Mouse (Mus musculus) erythroblast, adult 5-6 weeks (primary cell): ENCODE data around the gene Pigyl. TPM values are rescaled to one million over a fixed set of nuclear protein-coding genes. Genes with fewer than 3 reads are reported as not detected.

Experiments
- ATAC-seq: replicated peaks from 2 replicates; pipeline ENCODE4 v1.8.0; 2016; ENCODE audit warnings: moderate number of reproducible peaks, mild to moderate bottlenecking, moderate TSS enrichment, inconsistent platforms; ENCODE audit not compliant: poor library complexity, low FRiP score, severe bottlenecking
- total RNA-seq, 2 experiments: library from RNA; stranded (forward) in 1 of 2; stranded (reverse) in 1 of 2; fragments of 150-400 nt in 1 of 2; fragments of 200-764, 138-1000 nt in 1 of 2; gene quantifications; 2 replicates each; pipeline versions ENCODE4 v1.2.3 to v1.2.4; 2015 to 2017; ENCODE audit warnings: low replicate concordance in 2 of 2

The Pigyl gene
- 5.6 and 8.8 TPM in 2 replicates for total RNA-seq (2015; ENCODE audit: low replicate concordance)
- total RNA-seq (2017; ENCODE audit: low replicate concordance): 8.2 and 9.3 TPM in 2 replicates

- ATAC-seq: peak; percentile 98
These were observed at the start of gene Pigyl for GRCm38 (mm10) chr9:22156497-22157245. Gene Pigyl, plus strand, starts transcription at chr9:22156846.

- no peak for ATAC-seq
These were observed 48.5 kb upstream of the Pigyl start for GRCm38 (mm10) chr9:22108194-22108593.

- ATAC-seq: no peak
These were observed 41.0 kb upstream of the Pigyl start for GRCm38 (mm10) chr9:22115635-22116034.

GRCm38 (mm10) chr9:22116086-22116485, 40.6 kb upstream of the Pigyl start:
- 0 out of 2 replicates have a peak, but pooled peaks have one; percentile 29 for ATAC-seq

- peak; percentile 91 for ATAC-seq
These were observed 39.8 kb upstream of the Pigyl start, which contains the start of gene Elof1 for GRCm38 (mm10) chr9:22116740-22117426. Gene Elof1, minus strand, starts transcription at chr9:22117172.

- peak; percentile 55 for ATAC-seq
These were observed 38.7 kb upstream of the Pigyl start for GRCm38 (mm10) chr9:22117754-22118456.

- no peak for ATAC-seq
These were observed 37.1 kb upstream of the Pigyl start for GRCm38 (mm10) chr9:22119543-22119942.

- ATAC-seq: peak; percentile 59
These were observed 35.1 kb upstream of the Pigyl start for GRCm38 (mm10) chr9:22121545-22121944.

GRCm38 (mm10) chr9:22122005-22122404, 34.6 kb upstream of the Pigyl start:
- no peak for ATAC-seq

- ATAC-seq: peak; percentile 64
These were observed 33.5 kb upstream of the Pigyl start for GRCm38 (mm10) chr9:22123069-22123609.

GRCm38 (mm10) chr9:22124169-22124568, 32.5 kb upstream of the Pigyl start:
- ATAC-seq: no peak

GRCm38 (mm10) chr9:22125246-22126027, 31.2 kb upstream of the Pigyl start:
- no peak for ATAC-seq

GRCm38 (mm10) chr9:22131226-22131981, 25.2 kb upstream of the Pigyl start:
- ATAC-seq: peak; percentile 52

- no peak for ATAC-seq
These were observed 24.4 kb upstream of the Pigyl start for GRCm38 (mm10) chr9:22132220-22132619.

GRCm38 (mm10) chr9:22134246-22134890, 22.3 kb upstream of the Pigyl start:
- ATAC-seq: 0 out of 2 replicates have a peak, but pooled peaks have one; percentile 7

- peak; percentile 14; the same call in 1 of the 2 replicates for ATAC-seq
These were observed 21.5 kb upstream of the Pigyl start for GRCm38 (mm10) chr9:22134988-22135643.

GRCm38 (mm10) chr9:22135644-22136390, 20.8 kb upstream of the Pigyl start, which contains the start of gene Acp5:
Gene Acp5, minus strand, starts transcription at chr9:22135711.
- ATAC-seq: peak; percentile 67
